Mouse (Mus musculus) cerebellum, adult 11-12 months (tissue): ENCODE measurements around the gene Opalin.

ENCODE experiments used
- DNase-seq: peaks from one replicate; pipeline ENCODE4 v3.0.0; 2022

Gene Opalin

DNA sequence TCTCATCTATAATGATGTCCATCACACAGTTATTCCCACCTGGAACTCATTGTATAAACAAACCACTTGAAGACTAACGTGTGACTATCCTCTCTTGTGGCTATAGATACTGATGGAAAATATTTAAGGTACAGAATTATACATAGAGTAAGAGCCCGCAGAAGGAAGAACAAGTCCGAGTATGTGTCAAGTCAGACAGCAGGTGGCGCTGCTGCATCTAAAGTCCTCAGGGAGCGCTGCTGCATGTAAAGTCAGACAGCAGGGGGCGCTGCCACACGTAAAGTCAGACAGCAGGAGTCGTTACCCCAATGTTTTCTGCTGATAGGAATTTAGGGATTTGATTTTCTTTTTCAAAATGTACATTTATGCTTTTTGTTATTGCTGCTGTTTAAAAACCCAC is 5.4 kb downstream of the Opalin start:
- peak; percentile 71 for DNase-seq

DNA sequence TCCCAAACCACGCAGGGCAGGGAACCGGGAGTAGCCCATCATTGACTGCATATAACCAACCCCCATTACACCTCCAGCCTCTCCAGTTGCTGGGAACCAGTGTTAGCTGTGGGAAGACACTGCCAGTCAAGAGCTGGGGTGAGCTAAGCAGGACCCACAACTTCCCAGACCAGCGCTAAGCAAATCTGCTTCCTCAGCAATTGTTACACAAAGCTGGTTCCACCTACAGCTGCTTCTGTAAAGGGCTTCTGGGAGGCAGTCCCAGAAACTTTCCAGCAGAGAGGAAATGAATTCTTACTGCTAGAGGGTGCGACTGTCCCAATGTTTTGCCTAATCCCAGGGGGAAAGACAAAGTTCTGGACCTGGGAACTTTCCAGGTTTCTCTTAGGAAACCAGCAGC is 22.2 kb downstream of the Opalin start:
- no peak for DNase-seq

DNA sequence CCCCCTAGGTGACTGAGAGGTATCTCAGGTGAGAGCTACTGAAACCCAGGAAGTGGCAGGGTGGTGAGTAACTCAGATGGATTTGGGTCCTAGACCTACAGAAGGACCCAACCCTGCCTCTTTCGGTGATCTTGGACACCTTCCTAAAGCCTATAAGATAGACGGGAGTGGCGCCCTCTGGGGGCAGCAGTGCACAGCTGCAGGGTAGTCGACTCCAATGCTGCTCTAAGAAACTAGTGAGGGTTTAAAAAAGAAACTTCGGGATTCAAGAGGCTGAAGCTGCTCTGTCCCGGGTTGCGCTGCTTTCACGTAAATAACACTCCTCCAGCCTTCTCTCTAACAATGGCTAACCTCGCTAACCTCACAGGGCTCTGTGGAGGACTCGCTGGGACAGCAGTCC is 23.4 kb downstream of the Opalin start:
- DNase-seq, result no peak

DNA sequence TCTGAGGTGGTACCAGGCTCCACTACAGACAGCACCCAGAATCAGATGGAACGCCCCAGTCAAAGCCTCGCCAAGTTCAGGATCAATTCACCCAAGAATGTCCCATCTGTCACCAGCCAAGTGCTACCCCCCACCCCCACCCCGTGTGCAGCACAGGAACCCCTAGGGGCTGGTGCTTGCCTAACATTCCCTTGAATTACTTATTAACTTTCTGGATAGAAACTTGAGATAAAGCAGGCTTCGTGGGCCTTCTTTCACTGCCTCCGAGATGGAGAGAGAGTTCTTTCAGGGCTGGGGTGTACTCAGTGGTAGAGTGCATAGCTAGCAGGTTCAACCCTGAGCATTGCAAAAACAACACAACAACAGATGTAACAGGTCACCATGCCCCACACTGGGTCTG is 24.7 kb downstream of the Opalin start:
- DNase-seq, result no peak

DNA sequence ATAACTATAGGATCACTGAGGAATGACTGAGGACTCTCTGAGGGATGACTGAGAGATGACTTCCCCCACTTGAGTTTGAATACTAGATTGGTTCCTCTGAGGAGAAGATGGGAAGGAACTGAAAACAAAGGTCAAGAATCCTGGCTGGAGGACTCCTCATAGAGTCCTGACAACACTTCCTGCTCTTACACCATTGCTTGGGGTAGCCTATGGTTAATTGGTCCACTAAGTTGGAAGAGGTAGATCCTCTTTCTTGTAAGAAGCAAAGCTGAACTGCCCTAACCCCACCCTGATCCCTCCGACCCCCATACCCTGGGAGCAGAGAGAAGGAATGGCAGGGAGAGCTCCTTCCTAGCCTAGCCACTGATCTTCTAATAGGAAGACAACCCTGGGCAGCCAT is 25.2 kb downstream of the Opalin start:
- DNase-seq, result no peak

DNA sequence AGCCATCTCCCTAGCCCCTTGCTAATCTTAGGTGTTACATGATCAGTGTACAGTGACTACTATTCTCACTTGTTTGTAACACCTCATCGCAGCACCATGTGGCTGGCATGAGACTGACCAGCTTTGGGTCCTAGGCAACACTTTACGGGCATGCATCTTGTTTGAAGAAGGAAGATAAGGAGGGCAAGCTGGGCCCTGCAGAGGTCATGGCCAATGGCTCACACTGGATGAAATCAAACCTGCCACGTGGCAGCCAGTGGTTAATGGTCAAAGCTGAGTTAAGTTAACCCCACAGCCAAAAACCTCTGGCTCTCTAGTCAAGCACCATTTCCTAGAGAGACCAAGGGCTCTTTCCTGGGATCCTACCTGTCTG is 28.7 kb downstream of the Opalin start:
- DNase-seq, result no peak

DNA sequence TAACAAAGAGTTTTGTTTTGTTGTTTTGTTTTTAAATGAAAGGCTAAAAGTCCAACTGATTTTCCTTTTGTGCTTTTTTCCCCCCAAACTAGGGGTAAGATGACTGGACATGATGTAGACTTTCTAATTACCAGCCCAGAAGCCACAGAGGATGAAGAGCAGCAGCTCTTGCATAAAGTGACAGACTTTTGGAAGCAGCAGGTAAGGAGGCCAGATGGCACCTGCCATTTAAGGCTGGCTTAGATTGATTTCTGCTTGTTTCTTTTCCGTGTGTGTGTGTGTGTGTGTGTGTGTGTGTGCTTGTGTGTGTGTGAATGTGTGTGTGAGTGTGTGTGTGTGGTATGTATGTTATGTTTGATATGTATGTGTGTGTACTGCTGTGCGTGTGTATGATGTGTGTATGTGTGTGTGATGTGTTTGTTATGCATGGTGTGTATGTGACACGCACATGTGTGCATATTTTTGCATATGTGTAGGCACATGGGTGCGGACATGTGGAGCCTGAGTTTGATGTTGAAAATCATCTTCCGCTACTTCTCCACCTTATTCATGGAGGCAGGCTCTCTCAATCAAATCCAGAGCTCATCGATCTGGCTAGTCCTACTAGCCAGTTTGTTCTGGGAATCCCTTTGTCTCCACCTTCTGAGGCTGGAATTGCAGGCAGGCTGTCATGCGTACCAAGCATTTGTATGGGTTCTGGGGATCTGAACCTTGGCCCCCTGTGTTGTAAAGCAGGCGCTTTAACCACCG is 29.3 kb downstream of the Opalin start:
- DNase-seq, result no peak

DNA sequence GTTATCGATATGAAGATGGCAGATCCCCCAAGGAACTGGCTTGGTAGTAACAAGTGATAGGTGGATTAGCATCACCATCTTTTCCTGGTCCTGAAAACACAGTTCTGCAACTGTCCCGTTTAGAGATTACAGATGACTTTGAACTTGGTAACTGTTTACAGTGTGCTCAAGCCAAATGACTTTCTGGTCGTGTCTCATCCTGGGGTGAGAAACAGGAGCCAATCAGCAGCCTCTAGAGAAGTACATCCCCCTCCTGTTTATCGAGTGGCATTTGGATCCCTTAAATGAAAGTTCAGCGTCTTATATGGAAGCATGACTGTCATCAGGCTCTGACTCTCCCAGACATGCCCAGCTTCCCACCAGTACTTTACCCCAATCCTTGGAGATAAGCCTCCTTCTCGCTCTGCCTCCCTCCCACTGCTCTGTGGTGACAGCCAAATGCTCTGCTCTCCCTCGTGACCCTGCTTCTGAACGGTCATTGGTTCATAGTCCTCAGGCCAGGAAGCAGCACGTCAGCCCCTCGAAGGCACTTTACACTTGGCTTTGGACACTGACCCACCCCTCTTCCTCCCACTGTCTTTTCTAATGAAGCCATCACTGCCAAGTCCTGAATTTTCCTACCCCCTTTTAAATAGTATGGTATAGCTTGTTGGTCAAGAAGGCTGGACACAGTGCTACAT is 31.7 kb downstream of the Opalin start:
- no peak for DNase-seq

DNA sequence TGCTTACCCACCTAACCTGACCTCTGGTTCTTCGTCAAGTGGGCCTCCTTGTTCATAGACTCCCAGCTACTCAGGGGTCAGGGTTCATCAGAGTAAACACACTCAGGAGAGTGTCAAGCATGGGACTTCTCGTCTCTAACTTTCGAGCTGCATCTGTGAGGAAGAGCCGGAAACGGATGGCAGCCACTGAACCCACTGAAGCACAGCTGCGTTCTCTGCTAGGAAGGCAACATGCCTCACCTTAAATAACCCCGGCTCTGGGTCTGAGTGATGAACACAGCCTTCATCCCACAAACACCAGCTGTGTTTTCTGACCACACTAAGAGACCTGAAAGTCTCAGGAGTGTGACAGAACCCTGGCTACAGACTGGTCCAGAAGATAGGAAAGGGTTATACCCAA is 37.8 kb downstream of the Opalin start:
- no peak for DNase-seq

DNA sequence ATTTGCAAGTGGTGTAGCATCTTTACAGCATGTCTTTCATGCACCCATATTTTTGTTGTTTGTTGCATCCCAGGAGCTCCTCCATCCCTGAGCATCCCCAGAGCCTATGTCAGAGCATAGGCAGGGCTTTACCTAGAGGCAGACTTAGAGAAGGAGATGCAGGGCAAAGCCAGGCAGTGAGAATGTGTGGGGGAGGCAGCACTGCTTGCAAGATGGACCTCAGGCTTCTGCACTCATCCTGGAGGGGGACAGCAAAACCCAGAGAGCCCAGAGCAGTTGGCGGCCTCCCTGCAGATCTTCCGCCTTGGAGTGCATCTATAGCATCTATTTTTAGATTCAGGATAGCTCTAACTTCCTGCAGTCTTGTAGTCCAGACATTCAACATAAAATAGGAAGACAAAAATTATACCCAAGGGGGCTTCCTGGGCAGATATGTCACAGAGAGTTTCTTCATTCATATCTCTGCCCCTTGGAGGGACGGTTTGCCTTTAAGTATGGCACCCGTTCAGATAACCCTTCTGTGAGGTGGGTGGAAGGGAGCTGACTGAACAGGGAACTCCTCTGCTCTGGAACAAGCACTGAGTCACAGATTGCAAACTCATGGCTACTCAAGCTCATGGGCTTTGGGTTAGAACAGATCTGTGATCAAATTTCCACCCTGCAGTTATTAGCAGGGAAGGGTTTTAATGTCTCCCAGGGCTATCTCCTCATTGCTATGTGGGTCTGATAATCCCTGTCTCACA is 40.9 kb downstream of the Opalin start:
- DNase-seq, result no peak

DNA sequence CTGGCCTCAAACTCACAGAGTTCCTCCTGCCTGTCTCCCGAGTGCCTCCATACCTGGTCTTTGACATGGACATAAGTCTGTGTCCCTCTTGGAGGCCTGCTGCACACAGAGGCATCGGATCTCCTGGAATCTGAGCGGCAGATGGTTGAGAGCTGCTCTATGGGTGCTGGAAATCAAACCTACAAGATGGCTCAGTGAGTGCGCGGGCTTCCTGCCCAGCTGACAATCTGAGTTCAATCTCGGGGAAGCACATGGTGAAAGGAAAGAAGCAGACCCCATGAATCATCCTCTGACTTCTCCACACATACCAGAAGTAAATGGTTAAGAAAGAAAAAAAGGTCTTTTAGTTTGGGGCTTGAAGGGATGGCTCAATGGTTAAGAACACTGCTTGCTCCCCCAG is 45.0 kb downstream of the Opalin start:
- DNase-seq, result no peak

DNA sequence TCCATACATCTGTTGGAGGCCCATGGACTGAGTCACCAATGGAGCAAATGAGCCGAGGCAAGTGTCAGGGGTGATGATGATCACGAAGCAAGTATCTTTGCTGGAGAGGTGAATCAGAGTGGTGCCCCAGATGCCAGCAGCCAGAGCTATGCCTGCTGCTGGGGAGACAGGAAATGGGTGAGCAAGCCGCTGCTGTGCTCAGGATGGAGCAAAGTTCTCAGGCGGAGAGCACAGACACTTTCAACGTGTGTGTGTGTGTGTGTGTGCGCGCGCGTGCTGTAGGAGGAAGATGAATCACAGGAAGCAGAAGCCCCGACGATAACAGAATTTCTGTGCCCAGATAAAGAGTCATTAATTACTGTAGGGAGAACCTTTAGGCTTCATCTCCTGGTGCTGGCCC is 45.9 kb downstream of the Opalin start:
- no peak for DNase-seq

DNA sequence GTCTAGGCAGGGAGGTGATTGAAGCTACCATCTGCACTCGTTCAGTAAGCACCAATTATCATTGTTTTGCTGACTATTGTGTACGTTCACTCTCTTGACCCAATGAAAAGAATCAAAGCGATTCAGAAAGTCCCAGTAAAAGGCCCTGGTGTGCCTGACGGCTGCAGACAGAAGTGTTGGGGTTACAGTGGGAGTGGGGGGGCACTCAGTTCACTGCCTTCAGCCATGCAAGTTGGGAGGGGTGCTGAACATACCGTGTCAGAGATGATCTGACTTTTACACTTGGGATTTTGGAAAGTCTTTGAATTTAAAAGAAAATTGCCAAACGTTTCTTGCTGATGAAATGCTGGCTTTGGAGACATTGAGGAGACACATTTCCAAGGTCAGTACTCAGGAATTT is 46.8 kb downstream of the Opalin start:
- no peak for DNase-seq

DNA sequence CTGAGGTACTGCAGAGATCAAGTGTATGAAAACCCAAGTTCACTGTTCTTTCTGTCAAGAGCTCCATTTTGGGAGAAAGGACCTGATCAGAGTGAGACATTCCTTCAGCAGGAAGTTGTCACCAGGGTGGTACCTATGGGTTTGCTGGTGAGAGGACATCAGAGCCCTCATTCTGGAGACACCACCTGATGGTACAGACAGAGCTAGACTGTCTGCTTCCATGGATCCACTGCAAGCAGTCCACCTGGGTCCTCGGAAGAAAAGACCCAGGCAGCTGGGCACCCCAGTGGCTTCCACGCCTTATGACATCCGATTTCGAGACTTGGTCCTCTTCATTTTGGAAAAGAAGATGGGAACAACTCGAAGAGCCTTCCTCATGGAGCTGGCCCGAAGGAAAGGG is 47.7 kb downstream of the Opalin start, which contains the start of gene Dntt:
Gene Dntt, plus strand, starts transcription at position 57 of the 400 bp plus-strand sequence.
- DNase-seq, result no peak

DNA sequence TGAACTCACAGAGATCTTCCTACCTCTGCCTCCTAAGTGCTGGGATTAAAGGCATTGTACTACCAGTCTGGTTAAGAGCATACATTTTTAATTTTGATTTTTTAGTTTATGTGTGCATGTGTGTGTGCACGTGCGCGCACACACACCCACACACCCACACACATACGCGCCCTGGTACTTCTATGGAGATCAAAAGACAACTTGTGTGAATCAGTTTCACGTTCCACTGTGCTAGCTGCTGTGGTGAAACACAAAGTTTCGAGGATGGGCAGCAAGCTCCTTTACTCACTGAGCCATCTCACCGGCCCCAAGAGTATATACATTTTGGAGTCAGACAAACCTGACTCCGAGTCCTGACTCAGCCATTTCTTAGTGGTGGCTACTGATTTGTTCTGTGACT is 49.3 kb downstream of the Opalin start:
- DNase-seq, result no peak

DNA sequence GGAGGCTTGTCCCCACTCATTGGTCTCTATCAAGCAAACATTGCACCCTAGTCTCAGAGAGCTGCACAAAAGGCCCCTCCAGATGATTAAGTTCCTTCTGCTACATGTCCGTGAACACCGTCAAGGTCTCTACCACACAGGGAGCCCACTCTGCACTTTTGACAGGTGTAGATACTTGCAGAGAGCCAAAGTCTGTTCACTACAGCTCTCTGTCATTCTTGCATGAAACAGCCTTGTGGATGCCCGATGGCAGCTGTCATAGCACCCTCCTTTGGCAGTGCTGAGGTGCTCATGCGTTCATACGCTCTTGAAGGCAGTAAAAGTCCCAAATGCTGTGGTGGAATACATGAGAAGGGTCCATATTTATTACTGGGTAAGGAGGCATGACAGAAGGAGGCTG is 49.9 kb downstream of the Opalin start:
- DNase-seq, result no peak

DNA sequence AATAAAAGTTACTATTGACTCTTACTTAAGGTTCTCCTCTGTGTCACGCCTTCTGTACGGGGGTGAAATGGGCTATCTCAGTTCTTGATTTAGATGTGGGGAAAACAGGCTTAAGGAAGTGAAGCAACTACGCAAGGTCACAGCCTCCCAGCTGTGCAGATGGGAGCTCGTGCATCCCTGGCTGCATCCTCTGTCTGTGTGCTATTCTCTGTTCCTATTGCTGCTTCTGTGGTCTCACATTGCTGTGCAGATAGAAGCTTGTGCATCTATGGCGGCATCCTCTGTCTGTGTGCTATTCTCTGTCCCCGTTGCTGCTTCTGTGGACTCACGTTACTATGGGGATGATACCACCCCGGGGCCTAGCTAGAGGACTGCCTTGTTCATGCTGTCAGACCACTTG is 50.4 kb downstream of the Opalin start:
- no peak for DNase-seq

DNA sequence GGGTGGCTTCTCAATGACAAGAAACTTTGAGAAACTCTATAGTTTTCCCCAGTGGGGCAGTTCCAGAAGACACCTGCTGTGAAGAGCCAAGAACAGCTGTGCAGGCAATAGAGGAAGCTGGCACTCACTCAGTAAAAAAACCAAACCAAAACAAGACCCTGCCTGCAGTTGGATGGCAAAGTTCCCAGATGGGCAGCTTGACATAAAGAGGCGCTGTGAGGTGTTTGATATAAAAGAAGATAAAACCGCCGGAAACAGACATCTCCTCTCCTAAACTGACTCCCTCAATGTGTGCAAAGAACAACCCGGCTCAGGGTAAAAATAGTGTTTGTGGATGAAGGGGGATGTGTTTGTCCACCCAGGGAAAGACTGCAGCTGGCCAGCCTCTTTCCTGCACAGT is 54.7 kb downstream of the Opalin start:
- no peak for DNase-seq

DNA sequence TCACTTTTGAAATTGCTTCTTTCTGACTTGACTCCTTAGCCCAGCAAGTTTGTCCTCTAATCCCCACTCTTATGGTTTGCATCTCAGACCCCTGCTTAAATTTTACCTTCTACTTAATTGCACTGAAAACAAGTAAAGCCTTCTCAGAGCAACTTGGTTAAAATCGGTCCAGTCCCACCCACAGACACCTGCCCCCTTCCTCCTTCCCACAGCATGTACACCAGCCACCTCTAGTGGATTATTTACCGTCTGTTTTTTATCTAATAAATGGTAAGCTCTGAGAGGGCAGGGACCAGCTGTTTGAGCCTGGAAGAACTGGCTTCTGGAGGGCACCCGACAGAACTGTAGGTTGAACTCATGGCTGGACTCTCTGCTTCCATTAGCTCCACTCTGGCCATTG is 56.4 kb downstream of the Opalin start:
- no peak for DNase-seq

DNA sequence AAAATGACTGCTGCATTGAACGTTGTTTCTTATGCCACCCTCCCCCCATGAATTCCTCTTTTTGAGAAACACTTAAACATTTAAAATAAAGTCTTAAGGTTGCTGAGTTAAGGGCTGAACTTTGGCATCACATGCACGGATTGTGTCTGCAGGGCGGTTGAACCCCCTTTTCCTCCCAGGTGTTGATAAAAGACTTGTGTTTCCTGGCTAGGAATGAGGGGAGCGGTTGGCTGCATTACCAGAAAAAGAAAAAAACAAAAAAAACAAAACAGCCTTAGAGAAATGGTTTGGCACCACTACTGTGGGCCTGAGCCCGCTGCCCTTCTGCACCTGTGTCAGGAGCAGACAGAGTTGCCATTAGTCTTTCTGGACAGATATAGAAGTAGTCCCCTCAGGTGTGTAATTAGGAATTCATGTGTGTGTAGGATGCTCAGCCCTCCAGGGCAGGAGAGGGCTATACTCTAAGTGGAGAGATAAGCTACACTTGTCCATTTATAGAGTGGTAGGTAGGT is 57.7 kb downstream of the Opalin start:
- DNase-seq, result no peak

DNA sequence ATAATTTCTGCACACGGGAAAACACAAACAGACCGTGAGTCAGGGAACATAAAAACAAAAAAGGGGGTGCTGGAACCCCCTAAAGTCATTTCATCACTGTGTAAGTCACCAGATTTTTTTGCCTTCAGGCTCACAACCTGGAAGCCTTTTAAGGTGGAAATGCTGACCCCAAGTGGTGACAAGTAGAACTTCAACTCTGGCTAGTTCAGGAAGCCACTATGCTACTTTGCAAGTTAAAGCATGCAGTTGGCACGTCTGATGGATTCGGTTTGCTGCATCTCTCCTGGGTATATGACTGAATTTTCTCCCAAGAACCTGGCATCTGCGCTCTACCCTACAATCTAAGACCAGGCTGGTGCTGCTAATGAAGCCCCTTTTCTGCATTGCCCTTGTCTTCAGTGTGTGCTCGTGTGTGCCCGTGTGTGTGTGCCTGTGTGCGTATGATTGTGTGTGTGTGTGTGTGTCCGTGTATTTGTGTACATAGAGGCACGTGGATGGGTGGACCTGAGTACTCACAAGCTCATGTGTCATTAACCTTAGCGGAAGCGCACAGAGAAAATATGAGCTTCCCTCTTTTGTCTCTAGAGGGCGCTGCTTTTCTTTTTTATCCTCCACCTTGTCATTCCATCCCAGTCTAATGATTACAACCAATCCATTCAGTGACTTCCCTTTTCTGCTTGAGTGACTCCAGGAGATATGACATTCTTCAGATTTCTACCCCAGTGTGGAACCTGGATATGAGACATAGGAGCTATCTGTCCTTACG is 60.8 kb downstream of the Opalin start:
- no peak for DNase-seq

DNA sequence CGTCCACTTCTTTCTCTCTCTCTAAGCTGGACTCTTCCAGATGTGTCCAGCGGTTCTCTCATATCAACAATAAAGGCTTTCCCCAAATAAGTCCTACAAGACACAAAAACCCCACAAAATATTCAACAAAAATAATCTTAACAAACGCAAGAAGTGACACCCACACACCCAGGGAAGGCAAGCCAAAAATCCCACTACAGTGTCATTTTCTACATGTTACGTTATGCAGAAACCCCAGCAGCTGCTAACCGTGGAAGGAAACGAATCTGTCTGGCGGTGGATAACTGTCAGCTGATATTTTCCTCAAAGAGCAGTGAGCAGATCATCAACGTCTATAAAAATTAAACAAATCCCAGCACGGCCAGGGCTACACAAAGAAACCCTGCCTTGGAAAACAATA is 62.9 kb downstream of the Opalin start:
- DNase-seq, result no peak

DNA sequence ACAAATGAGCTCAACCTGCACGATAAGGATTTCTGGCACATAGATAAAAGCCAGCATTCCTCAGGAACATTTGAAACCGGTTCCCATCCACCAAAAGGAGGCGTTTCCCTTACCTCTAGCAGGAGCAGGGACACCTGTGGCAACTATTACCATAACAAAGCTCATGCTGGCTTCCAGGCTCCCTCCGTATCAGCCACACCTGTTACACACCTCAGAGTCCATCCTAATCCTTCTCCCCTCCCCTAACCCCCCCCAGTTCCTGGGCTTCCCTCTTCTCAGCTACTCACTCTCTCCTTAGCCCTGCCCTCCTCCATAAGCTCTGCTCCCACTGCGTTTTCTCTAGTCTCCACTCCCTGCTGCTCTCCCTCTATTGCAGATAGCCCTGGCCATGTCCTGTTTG is 63.3 kb downstream of the Opalin start:
- DNase-seq, result no peak
